ENCODE assay signal across 27 mouse cellular contexts in the genomic region with DNA sequence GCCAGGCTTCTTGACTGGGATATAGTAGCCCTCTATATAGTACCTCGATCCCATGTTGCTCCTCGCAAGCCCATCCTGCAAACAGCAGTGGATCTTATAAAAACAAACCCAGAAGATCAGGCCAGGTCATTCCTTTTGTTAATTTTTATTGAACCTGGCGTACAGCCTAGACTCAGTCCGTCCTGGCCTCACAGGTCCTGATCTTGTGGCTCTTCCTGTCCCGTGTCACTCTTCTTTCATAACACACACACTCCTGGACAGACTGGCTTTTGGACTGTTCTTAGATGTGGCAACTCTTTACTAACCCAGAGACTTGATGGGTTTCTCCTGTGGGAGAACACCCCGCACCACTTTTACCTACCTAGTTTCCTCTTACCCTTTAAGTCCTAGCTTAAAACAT. TPM values are rescaled to one million over a fixed set of nuclear protein-coding genes. Genes with fewer than 3 reads are reported as not detected.
DNase-seq lines count a peak whose midpoint lies in the region; ATAC-seq and TF ChIP-seq lines count a peak whose summit lies in the region.
"Had no signal": no experiment of that assay in that cellular context is flagged by ENCODE, and none has a peak within 500 bp of the region (broad histone marks: within the 10 kb centered on the region; RNA-seq: fewer than 3 reads in every experiment).

No protein-coding gene starts in this region.

- TF ChIP-seq EP300 in stomach, postnatal 0 days (optimal IDR thresholded peaks at IDR 0.05), result no peak

- 38% methylated on average over 6 of the region's 6 CpGs for WGBS in kidney, adult 2 months
- WGBS in stomach, embryonic 15.5 days, result 77% methylated on average over 6 of the region's 6 CpGs
- 70% methylated on average over 6 of the region's 6 CpGs for WGBS in stomach, postnatal 0 days
- 21% methylated on average over 6 of the region's 6 CpGs for WGBS in large intestine, adult 2 months

- 0 out of 2 replicates have a peak, but pooled peaks have one; percentile 53 for ATAC-seq in stomach, embryonic 15.5 days (ENCODE audit: insufficient read depth, low FRiP score, low read depth)
- ATAC-seq in stomach, postnatal 0 days (ENCODE audit: low FRiP score, low TSS enrichment), result no peak
- ATAC-seq: forebrain, embryonic 16.5 days; midbrain, embryonic 13.5 days had no signal

- peak overlapping the region; percentile 59 for H3K27ac ChIP-seq in kidney, adult 2 months (ENCODE audit: insufficient read depth, low read depth, low read length)
- no peak overlapping the region for H3K27ac ChIP-seq in stomach, embryonic 15.5 days
- H3K27ac ChIP-seq in stomach, postnatal 0 days (replicated peaks), result no peak overlapping the region
- H3K27ac ChIP-seq: embryonic facial prominence, embryonic 10.5 days; forebrain, embryonic 10.5 days; heart, adult 2 months; heart, embryonic 15.5 days; hindbrain, embryonic 13.5 days; limb, embryonic 13.5 days; lung, embryonic 15.5 days; midbrain, embryonic 13.5 days had no signal

- H3K4me3 ChIP-seq in kidney, adult 2 months (ENCODE audit: insufficient read depth, low read depth, low read length), result no peak overlapping the region
- no peak overlapping the region for H3K4me3 ChIP-seq in stomach, embryonic 15.5 days (replicated peaks)
- no peak overlapping the region for H3K4me3 ChIP-seq in stomach, postnatal 0 days (ENCODE audit: low read depth, low read length)
- H3K4me3 ChIP-seq: embryonic facial prominence, embryonic 10.5 days; forebrain, embryonic 10.5 days; heart, adult 2 months; heart, embryonic 15.5 days; hindbrain, embryonic 13.5 days; limb, embryonic 13.5 days; lung, embryonic 15.5 days; megakaryocyte, embryonic 14.5 days; midbrain, embryonic 13.5 days had no signal

- H3K4me1 ChIP-seq in kidney, adult 2 months (ENCODE audit: control insufficient read depth, insufficient read depth, low read length), result peaks cover 8% of the 10 kb centered on the region; the same call in 1 of the 2 replicates
- no peaks in the 10 kb centered on the region for H3K4me1 ChIP-seq in stomach, embryonic 15.5 days
- H3K4me1 ChIP-seq in stomach, postnatal 0 days (replicated peaks; ENCODE audit: control insufficient read depth, insufficient read depth), result no peaks in the 10 kb centered on the region
- H3K4me1 ChIP-seq: embryonic facial prominence, embryonic 10.5 days; forebrain, embryonic 10.5 days; heart, embryonic 15.5 days; hindbrain, embryonic 13.5 days; limb, embryonic 13.5 days; lung, embryonic 15.5 days; megakaryocyte, embryonic 14.5 days; midbrain, embryonic 13.5 days had no signal

- no peak overlapping the region for H3K9ac ChIP-seq in stomach, embryonic 15.5 days
- H3K9ac ChIP-seq in stomach, postnatal 0 days (ENCODE audit: low read length), result no peak overlapping the region
- H3K9ac ChIP-seq: heart, embryonic 15.5 days; hindbrain, embryonic 13.5 days; limb, embryonic 13.5 days; lung, embryonic 15.5 days; midbrain, embryonic 13.5 days had no signal

- H3K4me2 ChIP-seq in stomach, embryonic 15.5 days, result no peak overlapping the region
- H3K4me2 ChIP-seq in stomach, postnatal 0 days (replicated peaks; ENCODE audit: low read depth), result no peak overlapping the region
- H3K4me2 ChIP-seq: heart, embryonic 15.5 days; hindbrain, embryonic 13.5 days; limb, embryonic 13.5 days; lung, embryonic 15.5 days; midbrain, embryonic 13.5 days had no signal

- H3K36me3 ChIP-seq in kidney, adult 2 months (ENCODE audit: control insufficient read depth, insufficient read depth, low read length), result no peaks in the 10 kb centered on the region
- H3K36me3 ChIP-seq in stomach, embryonic 15.5 days, result no peaks in the 10 kb centered on the region
- H3K36me3 ChIP-seq in stomach, postnatal 0 days (ENCODE audit: control insufficient read depth, insufficient read depth, low read length), result no peaks in the 10 kb centered on the region
- H3K36me3 ChIP-seq: embryonic facial prominence, embryonic 10.5 days; forebrain, embryonic 10.5 days; heart, embryonic 15.5 days; hindbrain, embryonic 13.5 days; limb, embryonic 13.5 days; lung, embryonic 15.5 days; midbrain, embryonic 13.5 days had no signal

- no peak for TF ChIP-seq CTCF in kidney, adult 2 months (conservative IDR thresholded peaks at IDR 0.05; ENCODE audit: insufficient read depth, insufficient read length, low read depth, low read length)
- no peak for TF ChIP-seq CTCF in stomach, postnatal 0 days (IDR thresholded peaks at IDR 0.05; ENCODE audit: low read depth)

- no peak for TF ChIP-seq POLR2A in kidney, adult 2 months (IDR thresholded peaks at IDR 0.05; ENCODE audit: low read depth, low read length)

- peak; percentile 89 for DNase-seq in kidney, adult 2 months
- no peak for DNase-seq in kidney, postnatal 4 days
- no peak for DNase-seq in stomach, postnatal 0 days (ENCODE audit: low spot score)
- DNase-seq in large intestine, adult 2 months (ENCODE audit: low read depth, low spot score), result peak; percentile 25
- DNase-seq in left cerebral cortex, postnatal 25 days (ENCODE audit: low spot score in 2 of 2), result no peak
- DNase-seq in thymus, postnatal 4 days, result no peak
- DNase-seq in thymus, postnatal 14 days, result no peak
- DNase-seq: cerebellum, adult 11 months; cerebellum, adult 9-11 months; gastrocnemius, postnatal 36 days; heart, adult 2 months; heart, postnatal 36 days; layer of hippocampus, postnatal 36 days; lung, postnatal 36 days; right cerebral cortex, postnatal 14 days; spleen, adult 18-20 months; thymus, postnatal 25 days had no signal

- H3K27me3 ChIP-seq in kidney, adult 2 months (replicated peaks; ENCODE audit: control insufficient read depth, insufficient read depth, low read length), result no peaks in the 10 kb centered on the region
- H3K27me3 ChIP-seq in stomach, embryonic 15.5 days (replicated peaks), result no peaks in the 10 kb centered on the region
- no peaks in the 10 kb centered on the region for H3K27me3 ChIP-seq in stomach, postnatal 0 days (ENCODE audit: control insufficient read depth, insufficient read depth, low read length)
- H3K27me3 ChIP-seq: heart, embryonic 15.5 days; hindbrain, embryonic 13.5 days; limb, embryonic 13.5 days; lung, embryonic 15.5 days; midbrain, embryonic 13.5 days had no signal

- intact Hi-C loops in left cerebral cortex, postnatal 25 days (cut with DNase I), result no loop called here

- H3K9me3 ChIP-seq in stomach, embryonic 15.5 days, result no peaks in the 10 kb centered on the region
- no peaks in the 10 kb centered on the region for H3K9me3 ChIP-seq in stomach, postnatal 0 days (ENCODE audit: control insufficient read depth, low read length)
- H3K9me3 ChIP-seq: embryonic facial prominence, embryonic 10.5 days; forebrain, embryonic 10.5 days; heart, embryonic 15.5 days; hindbrain, embryonic 13.5 days; limb, embryonic 13.5 days; lung, embryonic 15.5 days; megakaryocyte, embryonic 14.5 days; midbrain, embryonic 13.5 days had no signal

RNA-seq across cellular contexts. Expression of gene Mia2, which starts 10.3 kb away (rescaled TPM):
- 95.3 and 102 TPM in 2 replicates for polyA plus RNA-seq in kidney, adult 2 months (2012; rRNA removed)
- polyA plus RNA-seq in stomach, embryonic 15.5 days (2015; fragmentation: Nextera tagmentation; extraction: Ambion mirVana), result 80.9 and 82.1 TPM in 2 replicates
- polyA plus RNA-seq in stomach, postnatal 0 days (2015; fragmentation: Nextera tagmentation; extraction: Ambion mirVana), result 60.1 and 69.4 TPM in 2 replicates
- 39.1 and 51.3 TPM in 2 replicates for polyA plus RNA-seq in large intestine, adult 2 months (2012; rRNA removed)
- total RNA-seq in left cerebral cortex, postnatal 25 days (2021), result 10 to 100 TPM; 40.1 to 46.1 TPM

RNA-seq across cellular contexts. Expression of gene Pnn, which starts 39.2 kb away (rescaled TPM):
- polyA plus RNA-seq in kidney, adult 2 months (2012; rRNA removed), result 8.2 and 10.4 TPM in 2 replicates
- polyA plus RNA-seq in stomach, embryonic 15.5 days (2015; fragmentation: Nextera tagmentation; extraction: Ambion mirVana), result 112 and 113 TPM in 2 replicates
- 30.2 and 39.2 TPM in 2 replicates for polyA plus RNA-seq in stomach, postnatal 0 days (2015; fragmentation: Nextera tagmentation; extraction: Ambion mirVana)
- polyA plus RNA-seq in large intestine, adult 2 months (2012; rRNA removed), result 7.6 and 11.2 TPM in 2 replicates
- total RNA-seq in left cerebral cortex, postnatal 25 days (2021), result 10 to 100 TPM; 45.2 to 60.0 TPM

RNA-seq across cellular contexts. Expression of gene Trappc6b, which starts 44.6 kb away (rescaled TPM):
- polyA plus RNA-seq in kidney, adult 2 months (2012; rRNA removed), result 87.0 and 87.3 TPM in 2 replicates
- polyA plus RNA-seq in stomach, embryonic 15.5 days (2015; fragmentation: Nextera tagmentation; extraction: Ambion mirVana), result 91.5 and 92.2 TPM in 2 replicates
- polyA plus RNA-seq in stomach, postnatal 0 days (2015; fragmentation: Nextera tagmentation; extraction: Ambion mirVana), result 82.1 and 82.2 TPM in 2 replicates
- 28.4 and 32.5 TPM in 2 replicates for polyA plus RNA-seq in large intestine, adult 2 months (2012; rRNA removed)
- total RNA-seq in left cerebral cortex, postnatal 25 days (2021), result 100 to 1,000 TPM; 121 to 122 TPM

Comparison
In these comparisons a context has a peak if more than half of its experiments do, and no peak if none do; other contexts are left out.
1. DNase-seq: peak in kidney, adult 2 months (single experiment) and large intestine, adult 2 months (single experiment); none in kidney, postnatal 4 days (0 of 2), stomach, postnatal 0 days (single experiment), left cerebral cortex, postnatal 25 days (0 of 2), thymus, postnatal 4 days (single experiment) and thymus, postnatal 14 days (single experiment).